Mouse (Mus musculus) thymus, postnatal 14 days (tissue): ENCODE measurements at regions not wholly inside any gene's neighbourhood (a gene's known extent, or its start where the extent isn't known, plus 50 kb on each side); places are given as distances from the start of the nearest gene placed in this dataset.

Source experiments
- DNase-seq: peaks from one replicate; pipeline ENCODE4 v3.0.0; 2021

- DNase-seq = peak; percentile 52
Measured at GRCm38 (mm10) chr15:97577196-97577595, 128.4 kb downstream of the Rpap3 start.

- DNase-seq = no peak
Measured at GRCm38 (mm10) chr15:97572639-97573038, 133.0 kb downstream of the Rpap3 start.

DNA sequence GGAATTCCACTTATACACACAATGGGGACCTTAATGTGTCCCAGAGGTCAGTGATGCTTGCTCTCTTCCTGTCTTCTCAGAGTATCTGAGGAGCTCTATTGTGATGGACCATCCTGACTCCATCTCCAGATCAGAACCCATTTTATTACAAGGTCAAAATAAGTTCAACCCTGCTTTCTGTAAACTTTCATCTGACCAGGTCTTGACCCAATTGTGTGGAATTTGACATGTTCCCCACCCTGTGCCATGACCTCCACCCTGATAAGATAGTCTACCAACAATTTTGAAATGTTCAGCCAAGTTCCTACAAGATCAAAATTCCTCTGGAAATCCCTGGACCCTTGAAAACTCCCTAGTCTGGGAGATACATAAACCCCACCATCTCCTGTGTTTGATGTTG, 133.7 kb downstream of the Rpap3 start:
- DNase-seq = no peak

DNA sequence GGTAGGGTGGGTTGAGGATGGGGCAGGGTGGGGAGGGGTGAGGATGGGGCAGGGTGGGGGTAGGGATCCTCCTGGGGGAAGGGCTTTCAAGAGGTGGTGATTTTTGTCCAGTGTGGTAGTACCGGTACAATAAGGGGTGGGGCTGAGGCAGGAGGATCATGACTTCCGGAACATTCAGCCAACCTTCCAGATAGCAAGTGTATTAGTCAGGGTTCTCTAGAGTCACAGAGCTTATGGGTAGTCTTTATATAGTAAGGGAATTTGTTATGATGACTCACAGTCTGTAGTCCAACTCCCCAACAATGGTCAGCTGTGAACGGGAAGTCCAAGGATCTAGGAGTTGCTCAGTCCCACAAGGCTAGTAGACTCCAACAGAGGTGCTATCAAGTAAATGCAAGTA, 145.5 kb downstream of the Rpap3 start:
- DNase-seq = no peak

- no peak for DNase-seq
Measured at GRCm38 (mm10) chr15:97558725-97559124, 146.9 kb downstream of the Rpap3 start.

- DNase-seq = peak; percentile 2
Measured at GRCm38 (mm10) chr15:97548354-97548753, 157.3 kb downstream of the Rpap3 start.

- peak; percentile 21 for DNase-seq
Measured at GRCm38 (mm10) chr15:97545034-97545433, 160.6 kb downstream of the Rpap3 start.

GRCm38 (mm10) chr15:97541646-97542045, 164.0 kb downstream of the Rpap3 start:
- DNase-seq = no peak

GRCm38 (mm10) chr15:97536145-97536544, 169.5 kb downstream of the Rpap3 start:
- DNase-seq = no peak

DNA sequence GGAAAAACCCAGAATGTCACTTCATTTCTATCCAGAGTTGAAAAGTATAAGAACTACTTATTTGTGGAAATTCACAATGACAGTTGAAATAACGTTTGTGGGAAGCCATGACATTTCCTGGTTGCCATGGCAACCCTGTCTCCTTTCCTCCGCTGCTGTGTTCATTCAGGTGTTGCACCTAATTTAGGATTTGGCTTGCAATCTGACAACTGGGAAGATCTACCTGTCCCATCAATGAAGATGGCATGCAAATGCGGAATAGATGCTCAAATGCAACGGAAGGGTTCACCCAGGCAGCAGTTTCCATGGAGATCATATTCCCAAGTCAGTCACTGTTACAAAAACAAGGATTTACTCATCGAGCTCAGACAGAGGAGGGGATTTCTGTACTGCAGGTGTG, 170.7 kb downstream of the Rpap3 start:
- peak; percentile 61 for DNase-seq

- DNase-seq = no peak
Measured at GRCm38 (mm10) chr15:97533553-97534291, 171.9 kb downstream of the Rpap3 start.

GRCm38 (mm10) chr15:97532346-97532910, 173.2 kb downstream of the Rpap3 start:
- DNase-seq = peak; percentile 55

GRCm38 (mm10) chr15:97528291-97529050, 177.2 kb downstream of the Rpap3 start:
- DNase-seq = no peak

- no peak for DNase-seq
Measured at GRCm38 (mm10) chr15:97520395-97520794, 185.2 kb downstream of the Rpap3 start.

DNA sequence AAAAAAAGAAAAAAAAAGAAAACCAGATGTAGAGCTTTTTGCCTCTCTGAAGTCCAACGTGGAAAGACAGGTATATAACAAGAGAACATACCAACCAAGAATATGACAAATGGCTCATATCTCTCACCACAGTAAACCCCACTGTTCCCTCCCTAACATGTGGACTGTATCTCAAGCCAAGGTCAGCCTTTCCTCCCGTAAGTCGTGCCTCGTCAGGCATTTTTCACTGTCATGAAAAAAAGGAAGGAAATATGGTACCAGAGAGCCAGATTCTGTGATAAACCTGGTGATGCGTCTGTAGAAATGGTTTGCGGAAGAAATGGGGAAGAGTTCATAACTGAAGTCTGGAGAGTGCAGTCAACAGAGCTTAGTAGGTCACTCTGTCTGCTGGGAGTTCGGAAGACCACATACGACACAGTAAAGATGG, 185.7 kb downstream of the Rpap3 start:
- DNase-seq = no peak

- DNase-seq = no peak
Measured at GRCm38 (mm10) chr15:97517926-97518325, 187.7 kb downstream of the Rpap3 start.

DNA sequence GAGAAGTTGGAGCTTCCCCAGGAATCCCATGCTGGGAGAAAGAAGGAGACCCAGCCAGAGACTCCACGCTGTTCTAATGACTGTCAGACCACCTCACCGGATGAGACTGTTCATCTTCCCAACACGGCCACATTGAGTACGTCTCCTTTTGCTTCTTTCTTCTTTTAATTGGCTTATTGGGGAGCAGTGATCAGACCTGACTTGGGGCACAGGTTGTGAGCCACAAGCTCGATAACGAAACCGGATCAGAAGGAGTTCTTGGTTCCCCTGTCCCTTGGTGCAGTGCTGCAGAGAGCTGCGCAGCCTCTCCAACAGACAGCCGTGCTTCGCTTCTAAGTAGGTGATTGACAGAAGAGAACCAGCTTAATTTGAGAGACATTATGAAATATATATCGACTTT, 188.4 kb downstream of the Rpap3 start:
- no peak for DNase-seq

- DNase-seq = no peak
Measured at GRCm38 (mm10) chr15:97515773-97516172, 189.9 kb downstream of the Rpap3 start.

DNA sequence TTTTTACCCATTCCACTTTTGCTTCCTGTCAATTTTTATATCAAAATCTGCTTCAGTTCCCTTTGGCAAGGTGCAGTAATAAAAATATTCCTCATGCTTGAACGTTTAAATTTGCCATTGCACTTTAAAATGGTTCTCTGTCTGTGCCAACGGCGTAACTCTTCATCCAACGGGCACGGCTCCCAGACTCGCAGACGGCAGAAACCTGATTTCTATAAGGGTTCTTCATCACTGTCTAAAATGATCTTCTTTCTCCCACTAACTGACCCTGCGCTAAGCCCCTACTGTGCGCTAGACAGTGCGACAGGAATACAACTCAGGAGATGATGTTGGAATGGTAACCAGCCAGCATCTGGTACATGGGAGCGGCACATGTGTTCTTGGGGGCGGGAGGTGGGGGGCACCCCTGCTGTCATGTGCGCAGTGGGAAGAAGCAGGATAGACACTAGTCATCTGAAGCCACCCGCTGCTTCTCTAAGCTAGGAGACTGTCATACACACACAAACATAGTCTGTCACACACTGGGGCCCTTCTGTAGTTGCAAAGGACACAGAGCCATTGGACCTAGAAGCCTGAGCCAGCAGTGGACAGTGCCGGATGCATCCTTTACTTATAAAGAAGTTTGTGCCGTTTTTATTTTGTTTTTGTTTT, 197.8 kb downstream of the Rpap3 start:
- no peak for DNase-seq

GRCm38 (mm10) chr15:97507176-97507575, 198.4 kb downstream of the Rpap3 start:
- no peak for DNase-seq

DNA sequence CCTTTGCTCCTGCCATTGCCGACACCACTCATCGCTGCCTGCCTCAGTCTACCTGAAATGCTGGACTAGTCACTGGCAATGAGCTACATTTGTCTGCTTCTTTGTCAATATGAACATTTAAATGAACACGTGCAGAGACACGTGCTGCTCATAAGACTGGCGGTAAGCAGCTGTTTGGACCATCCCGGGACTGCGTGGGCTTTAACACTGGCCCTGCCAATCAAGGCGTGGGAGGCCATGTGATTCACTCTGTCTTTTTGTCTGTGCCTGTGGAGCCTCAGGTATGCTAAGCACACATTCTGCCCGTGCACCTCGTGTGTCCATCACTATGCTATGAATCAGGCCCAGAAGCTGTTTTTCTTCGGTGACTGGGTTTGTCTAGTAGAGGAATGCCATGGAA, 199.9 kb downstream of the Rpap3 start:
- DNase-seq = no peak

GRCm38 (mm10) chr15:97504325-97504724, 201.3 kb downstream of the Rpap3 start:
- DNase-seq = no peak

GRCm38 (mm10) chr15:97502056-97502455, 203.6 kb downstream of the Rpap3 start:
- no peak for DNase-seq
